Mouse (Mus musculus) Muller cell, postnatal 12 days (primary cell): ENCODE results near the gene Fbxo22.
A peak's percentile ranks its signal among the peaks of the same experiment; 100 is the strongest.
"Not testable (repeated sequence)": the region's sequence is repeated elsewhere in the genome, so short reads cannot be mapped to it uniquely, and the experiment has no call there.

Experiments used
- DNase-seq: peaks from one replicate; pipeline ENCODE4 v3.0.0-alpha.2; 2015; ENCODE audit errors: inconsistent ontology term

Gene Fbxo22

GRCm38 (mm10) chr9:55236235-55237165, 27.8 kb downstream of the Fbxo22 start:
- DNase-seq = no peak

- DNase-seq = no peak
These were observed 32.1 kb downstream of the Fbxo22 start for GRCm38 (mm10) chr9:55240852-55241251.

- DNase-seq = peak; percentile 3
These were observed 33.3 kb downstream of the Fbxo22 start for GRCm38 (mm10) chr9:55241863-55242685.

- DNase-seq = no peak
These were observed 34.6 kb downstream of the Fbxo22 start for GRCm38 (mm10) chr9:55243280-55243679.

- no peak for DNase-seq
These were observed 35.4 kb downstream of the Fbxo22 start for GRCm38 (mm10) chr9:55244079-55244478.

GRCm38 (mm10) chr9:55245057-55245750, 36.5 kb downstream of the Fbxo22 start:
- not testable (repeated sequence) for DNase-seq

- no peak for DNase-seq
These were observed 37.7 kb downstream of the Fbxo22 start for GRCm38 (mm10) chr9:55246440-55246839.

- no peak for DNase-seq
These were observed 38.2 kb downstream of the Fbxo22 start for GRCm38 (mm10) chr9:55246918-55247317.

- DNase-seq = no peak
These were observed 39.7 kb downstream of the Fbxo22 start for GRCm38 (mm10) chr9:55248465-55248864.

- DNase-seq = no peak
These were observed 42.0 kb downstream of the Fbxo22 start for GRCm38 (mm10) chr9:55250595-55251247.

GRCm38 (mm10) chr9:55252097-55252496, 43.4 kb downstream of the Fbxo22 start:
- DNase-seq = not testable (repeated sequence)

- DNase-seq = no peak
These were observed 45.1 kb downstream of the Fbxo22 start for GRCm38 (mm10) chr9:55253849-55254248.

- no peak for DNase-seq
These were observed 46.3 kb downstream of the Fbxo22 start for GRCm38 (mm10) chr9:55255056-55255455.

GRCm38 (mm10) chr9:55255604-55256003, 46.9 kb downstream of the Fbxo22 start:
- DNase-seq = no peak

GRCm38 (mm10) chr9:55257105-55257504, 48.4 kb downstream of the Fbxo22 start:
- DNase-seq = no peak

GRCm38 (mm10) chr9:55259741-55260140, 51.0 kb downstream of the Fbxo22 start:
- peak; percentile 7 for DNase-seq

GRCm38 (mm10) chr9:55264356-55265302, 55.9 kb downstream of the Fbxo22 start:
- DNase-seq = no peak

- no peak for DNase-seq
These were observed 63.3 kb downstream of the Fbxo22 start for GRCm38 (mm10) chr9:55271960-55272560.

GRCm38 (mm10) chr9:55273906-55274305, 65.2 kb downstream of the Fbxo22 start:
- no peak for DNase-seq
